Mouse (Mus musculus) thymus, postnatal 10 days (tissue): ENCODE results near the gene Cdnf.

Experiments used
- DNase-seq, 2 experiments: peaks; one replicate each; pipeline ENCODE4 v3.0.0; 2021; ENCODE audit warnings: low spot score in 2 of 2

Gene Cdnf

GRCm38 (mm10) chr2:3512552-3513454 is at the start of gene Cdnf, which contains the start of the genes Gm45902 and Hspa14:
Gene Cdnf, plus strand, starts transcription at chr2:3513030.
Gene Gm45902, minus strand, starts transcription at chr2:3512790.
Gene Hspa14, minus strand, starts transcription at chr2:3512814.
- peak; percentile 92 to 94 for DNase-seq

- DNase-seq = no peak
Measured at GRCm38 (mm10) chr2:3473891-3474290, 38.9 kb upstream of the Cdnf start.

GRCm38 (mm10) chr2:3474361-3474805 is 38.4 kb upstream of the Cdnf start:
- DNase-seq = peak; percentile 45 to 47

- peak; percentile 93 to 98 for DNase-seq
Measured at GRCm38 (mm10) chr2:3474861-3475283, 38.0 kb upstream of the Cdnf start, which contains the start of gene Suv39h2. Gene Suv39h2, minus strand, starts transcription at chr2:3475031.

- DNase-seq = no peak
Measured at GRCm38 (mm10) chr2:3475746-3476251, 37.0 kb upstream of the Cdnf start.

- DNase-seq = no peak
Measured at GRCm38 (mm10) chr2:3480239-3480638, 32.6 kb upstream of the Cdnf start.

GRCm38 (mm10) chr2:3489816-3490215 is 23.0 kb upstream of the Cdnf start:
- no peak for DNase-seq

GRCm38 (mm10) chr2:3493833-3494409 is 18.9 kb upstream of the Cdnf start:
- no peak for DNase-seq

- DNase-seq = no peak
Measured at GRCm38 (mm10) chr2:3499543-3499942, 13.3 kb upstream of the Cdnf start.

GRCm38 (mm10) chr2:3500886-3501285 is 11.9 kb upstream of the Cdnf start:
- no peak for DNase-seq

GRCm38 (mm10) chr2:3512076-3512475 is 754 bp upstream of the Cdnf start:
- DNase-seq = peak; percentile 28 to 46

GRCm38 (mm10) chr2:3522558-3522957 is 9.7 kb downstream of the Cdnf start:
- no peak for DNase-seq

GRCm38 (mm10) chr2:3526288-3526687 is 13.5 kb downstream of the Cdnf start:
- DNase-seq = no peak

GRCm38 (mm10) chr2:3541307-3542079 is 28.7 kb downstream of the Cdnf start:
- DNase-seq = no peak

- no peak for DNase-seq
Measured at GRCm38 (mm10) chr2:3546055-3546454, 33.2 kb downstream of the Cdnf start.

GRCm38 (mm10) chr2:3546588-3546987 is 33.8 kb downstream of the Cdnf start:
- peak; percentile 50 to 73 for DNase-seq

- no peak for DNase-seq
Measured at GRCm38 (mm10) chr2:3570186-3570585, 57.4 kb downstream of the Cdnf start, which contains the start of gene Fam107b. Gene Fam107b, plus strand, starts transcription at chr2:3570488.

- DNase-seq = no peak
Measured at GRCm38 (mm10) chr2:3570606-3571005, 57.8 kb downstream of the Cdnf start.

- no peak for DNase-seq
Measured at GRCm38 (mm10) chr2:3573883-3574282, 61.1 kb downstream of the Cdnf start.

GRCm38 (mm10) chr2:3575140-3575539 is 62.3 kb downstream of the Cdnf start:
- no peak for DNase-seq
